Mouse (Mus musculus) erythroblast, embryonic 14.5 days (primary cell): ENCODE measurements around the gene Tssk4. TPM values are rescaled to one million over a fixed set of nuclear protein-coding genes. Genes with fewer than 3 reads are reported as not detected.

ENCODE experiments used
- H3K27me3 ChIP-seq: 2 replicates; pipeline ENCODE4 v1.6.1; 2012; ENCODE audit warnings: inconsistent platforms; ENCODE audit not compliant: control insufficient read depth
- H3K36me3 ChIP-seq: 2 replicates; pipeline ENCODE4 v1.6.1; 2012; ENCODE audit warnings: mild to moderate bottlenecking, inconsistent platforms; ENCODE audit not compliant: control insufficient read depth
- H3K4me1 ChIP-seq: 2 replicates; pipeline ENCODE4 v1.6.1; 2012; ENCODE audit warnings: inconsistent platforms; ENCODE audit not compliant: control insufficient read depth
- H3K4me3 ChIP-seq: replicated peaks from 2 replicates; pipeline ENCODE3; 2012; ENCODE audit warnings: moderate library complexity, mild to moderate bottlenecking, inconsistent platforms
- H3K9me3 ChIP-seq: 2 replicates; pipeline ENCODE4 v1.6.1; 2012; ENCODE audit warnings: low read length, inconsistent platforms, mixed read lengths; ENCODE audit not compliant: control insufficient read depth
- GATA1 ChIP-seq: IDR thresholded peaks from 2 replicates; pipeline ENCODE4 v1.6.1; 2012; ENCODE audit warnings: low read length, inconsistent platforms, mixed read lengths
- TAL1 ChIP-seq: IDR thresholded peaks from 3 replicates; pipeline ENCODE4 v1.6.1; 2012; ENCODE audit warnings: low read length, inconsistent platforms, mixed read lengths
- polyA plus RNA-seq: library from polyadenylated mRNA; stranded (reverse); fragments of >175 nt; gene quantifications from 2 replicates; pipeline ENCODE4 v1.2.3, GENCODE M21; 2012

Tssk4 gene
- 0.05 TPM in 1 of 2 replicates, not detected in the other for polyA plus RNA-seq

DNA sequence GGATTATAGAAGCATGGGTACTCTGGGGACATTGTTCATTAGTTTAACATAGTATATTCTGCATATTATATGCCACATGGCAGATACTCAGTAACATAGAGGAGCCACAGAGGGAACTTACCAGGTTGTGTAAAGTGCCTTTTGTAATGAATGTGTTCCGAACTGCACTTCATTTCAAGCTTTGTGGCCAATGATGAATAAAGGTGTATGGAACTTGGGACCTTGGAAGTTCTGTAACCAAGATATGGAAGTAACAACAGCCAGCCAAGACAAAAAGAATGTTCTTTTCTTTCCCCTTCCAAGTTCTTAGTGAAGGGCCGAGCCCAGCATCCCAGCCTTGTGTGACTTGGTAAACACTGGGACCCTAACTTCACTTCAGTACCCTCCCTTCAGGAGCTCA, at the start of gene Tssk4:
TSS of gene Tssk4 (plus strand) at position 301 of the 400 bp plus-strand sequence.
- Histone ChIP-seq H3K27me3 (peaks cover 3% of the 10 kb centered on the region; the same call in 1 of the 2 replicates), H3K4me3 (no peak within 1 kb of the TSS), H3K36me3 (peaks cover 21% of the 10 kb centered on the region), H3K4me1 (peaks cover 21% of the 10 kb centered on the region), H3K9me3 (no peaks in the 10 kb centered on the region)
- TF ChIP-seq TAL1 (no peak), GATA1 (no peak)

DNA sequence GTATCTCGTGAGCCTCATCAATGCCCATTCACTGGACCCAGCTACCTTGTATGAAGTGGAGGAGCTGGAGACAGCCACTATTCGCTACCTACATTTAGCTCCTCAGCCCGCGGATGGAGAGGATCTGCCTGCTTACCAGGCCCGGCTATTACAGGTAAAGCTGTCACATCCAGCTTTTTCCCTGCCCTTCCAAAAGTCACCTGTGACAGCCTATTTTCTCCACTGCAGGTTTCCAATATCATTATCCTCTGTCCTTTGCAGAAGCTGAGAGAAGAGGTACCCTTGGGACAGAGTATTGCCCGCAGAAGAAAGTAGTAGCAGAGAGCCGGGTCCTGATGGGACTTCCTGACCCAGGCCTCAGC, 46.7 kb upstream of the Tssk4 start, which contains the start of gene Irf9:
TSS of gene Irf9 (plus strand) at position 301 of the 362 bp plus-strand sequence.
- Histone ChIP-seq H3K9me3 (no peaks in the 10 kb centered on the region), H3K36me3 (peaks cover 92% of the 10 kb centered on the region), H3K27me3 (no peaks in the 10 kb centered on the region), H3K4me3 (peak within 1 kb of the TSS; percentile 73), H3K4me1 (peaks cover 55% of the 10 kb centered on the region)
- TF ChIP-seq TAL1 (no peak), GATA1 (no peak)

DNA sequence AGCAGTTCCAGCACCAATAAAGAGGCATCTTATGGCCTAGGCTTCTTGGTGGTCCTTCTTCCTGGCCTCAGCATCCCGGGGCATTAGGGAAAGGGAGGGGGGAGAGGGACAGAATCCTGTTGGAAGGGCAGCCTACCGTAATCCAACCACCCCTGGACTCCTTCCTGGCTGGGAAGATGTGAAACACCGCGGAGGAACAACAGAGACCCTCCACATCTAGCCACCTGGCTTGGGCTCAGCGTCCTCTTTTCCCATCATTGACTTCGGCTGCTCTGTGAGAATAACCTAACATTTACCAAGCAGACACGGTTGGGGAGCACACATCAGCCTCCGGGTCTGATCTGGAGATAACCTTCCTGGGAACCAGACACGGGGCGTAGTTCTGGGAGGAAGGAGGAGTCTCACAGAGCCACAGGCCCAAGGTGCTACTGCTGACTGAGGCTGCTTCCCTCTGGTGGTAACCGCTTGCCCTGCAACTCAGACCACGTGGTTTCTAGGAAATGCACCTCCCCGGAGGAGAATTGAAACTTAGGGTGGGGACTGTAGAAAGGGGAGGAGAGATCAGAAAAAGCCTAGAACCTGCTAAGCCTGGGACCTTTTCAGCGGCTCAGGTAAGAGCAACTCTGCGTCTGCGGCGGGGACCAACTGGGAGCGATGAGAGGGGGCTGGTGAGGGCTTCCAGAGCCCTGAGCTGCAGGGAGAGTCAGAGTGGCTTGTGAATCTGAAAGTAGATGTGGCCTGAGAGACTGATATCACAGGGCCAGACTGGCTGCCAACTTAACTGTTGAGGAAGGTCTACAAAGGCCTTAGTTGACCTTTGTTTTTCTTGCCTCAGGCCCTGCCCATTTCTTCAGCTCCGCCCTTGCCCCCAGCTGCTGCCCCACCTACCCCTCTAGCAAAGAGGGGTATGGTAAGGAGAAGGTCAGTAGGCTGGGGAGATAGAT, 46.1 kb upstream of the Tssk4 start:
- Histone ChIP-seq H3K4me1 (peaks cover 56% of the 10 kb centered on the region), H3K36me3 (peaks cover 92% of the 10 kb centered on the region)
- TF ChIP-seq GATA1 (peak; percentile 98), TAL1 (no peak)

DNA sequence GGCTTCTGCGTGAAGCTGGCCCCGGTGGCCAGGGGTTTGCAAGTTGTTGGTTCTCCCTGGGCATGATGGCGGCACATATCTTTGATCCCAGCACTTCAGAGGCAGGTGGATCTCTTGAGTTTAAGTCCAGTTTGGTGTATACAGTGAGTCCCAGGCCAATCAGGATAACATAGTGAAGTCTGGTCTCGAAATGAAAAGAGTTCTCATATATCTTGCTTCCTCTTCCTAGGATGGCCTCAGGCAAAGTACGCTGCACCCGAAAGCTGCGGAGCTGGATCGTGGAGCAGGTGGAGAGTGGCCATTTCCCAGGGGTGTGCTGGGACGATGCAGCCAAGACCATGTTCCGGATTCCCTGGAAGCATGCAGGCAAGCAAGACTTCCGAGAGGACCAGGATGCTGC, 45.2 kb upstream of the Tssk4 start:
- H3K27me3 ChIP-seq: no peaks in the 10 kb centered on the region
- H3K4me1 ChIP-seq: peaks cover 56% of the 10 kb centered on the region
- H3K4me3 ChIP-seq: peak overlapping the region; percentile 73
- no peaks in the 10 kb centered on the region for H3K9me3 ChIP-seq
- no peak for TF ChIP-seq TAL1
- no peak for TF ChIP-seq GATA1
- peaks cover 92% of the 10 kb centered on the region for H3K36me3 ChIP-seq

More for the DNA sequence above, 46.1 kb upstream of the Tssk4 start:
- Histone ChIP-seq H3K27me3 (no peaks in the 10 kb centered on the region), H3K4me3 (peak overlapping the region; percentile 73), H3K9me3 (no peaks in the 10 kb centered on the region)

DNA sequence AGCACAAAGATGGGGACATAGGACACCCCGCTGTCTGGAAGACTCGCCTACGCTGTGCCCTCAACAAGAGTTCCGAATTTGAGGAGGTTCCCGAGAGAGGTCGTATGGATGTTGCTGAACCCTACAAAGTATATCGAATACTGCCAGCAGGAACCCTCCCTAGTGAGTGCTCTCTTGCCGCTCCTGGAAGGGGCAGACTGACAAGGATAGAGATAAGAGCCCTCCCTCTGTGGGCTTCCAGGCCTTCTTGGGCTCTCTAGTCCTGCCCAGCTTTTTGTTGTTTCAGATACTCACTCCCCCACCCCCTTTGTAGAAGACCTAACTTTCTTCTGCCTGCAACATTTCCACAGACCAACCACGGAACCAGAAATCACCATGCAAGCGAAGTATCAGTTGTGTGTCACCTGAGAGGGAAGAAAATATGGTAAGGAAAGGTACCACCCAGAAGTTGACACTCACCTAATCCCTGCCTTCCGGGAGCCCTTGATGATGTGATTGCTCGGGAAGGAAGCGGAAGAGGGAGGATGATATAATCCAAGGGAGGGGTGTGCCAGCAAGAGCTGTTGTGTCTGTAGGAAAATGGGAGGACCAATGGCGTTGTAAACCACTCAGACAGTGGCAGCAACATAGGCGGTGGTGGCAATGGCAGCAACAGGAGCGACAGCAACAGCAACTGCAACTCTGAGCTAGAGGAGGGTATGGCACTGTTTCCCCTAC, 44.1 kb upstream of the Tssk4 start:
- Histone ChIP-seq H3K4me1 (peaks cover 57% of the 10 kb centered on the region), H3K4me3 (peak overlapping the region; percentile 25), H3K9me3 (no peaks in the 10 kb centered on the region), H3K36me3 (peaks cover 90% of the 10 kb centered on the region), H3K27me3 (no peaks in the 10 kb centered on the region)
- no peak for TF ChIP-seq GATA1
- no peak for TF ChIP-seq TAL1

DNA sequence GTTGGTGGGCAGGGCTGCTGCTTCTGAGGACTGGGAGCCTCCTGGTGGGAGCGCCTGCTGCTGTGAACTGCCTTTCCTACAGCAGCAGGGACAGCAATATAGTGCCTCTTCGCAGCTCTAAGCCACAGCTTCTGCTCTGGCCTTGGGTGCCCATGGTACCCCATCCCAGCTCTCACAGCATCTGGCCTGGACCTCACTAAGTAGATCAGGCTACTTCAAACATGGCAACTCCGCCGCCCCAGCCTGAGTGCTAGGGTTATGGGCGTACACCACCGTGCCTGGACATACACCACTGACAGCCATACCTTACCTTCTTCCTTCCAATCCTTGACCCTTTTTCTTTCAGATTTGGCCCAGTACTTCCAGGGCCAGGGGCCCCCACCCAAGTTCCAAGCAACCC, 41.6 kb upstream of the Tssk4 start:
- peaks cover 54% of the 10 kb centered on the region for H3K4me1 ChIP-seq
- TF ChIP-seq TAL1: no peak
- TF ChIP-seq GATA1: no peak
- no peaks in the 10 kb centered on the region for H3K27me3 ChIP-seq
- peaks cover 68% of the 10 kb centered on the region for H3K36me3 ChIP-seq
- H3K4me3 ChIP-seq: no peak overlapping the region
- no peaks in the 10 kb centered on the region for H3K9me3 ChIP-seq

DNA sequence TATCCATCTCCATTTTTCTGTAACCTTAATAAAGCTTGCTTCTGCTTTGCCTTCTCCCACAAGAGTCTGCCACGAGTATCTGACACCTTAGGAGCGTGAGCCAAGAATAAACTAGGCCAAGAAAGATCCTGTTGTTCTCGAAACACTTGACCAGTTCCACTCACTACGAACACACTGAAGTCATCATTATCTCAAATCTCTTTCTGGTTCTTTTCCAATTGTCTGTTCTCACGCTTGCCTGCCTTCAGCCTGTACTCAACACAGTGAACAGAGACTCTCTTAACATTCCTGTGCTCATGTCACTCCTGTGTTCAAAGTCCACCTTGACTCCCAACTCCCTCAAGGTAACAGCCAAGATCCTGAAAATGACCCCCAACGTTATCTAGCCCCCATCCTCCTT, 36.6 kb upstream of the Tssk4 start:
- Histone ChIP-seq H3K27me3 (no peaks in the 10 kb centered on the region), H3K4me1 (peaks cover 53% of the 10 kb centered on the region)
- TF ChIP-seq GATA1 (no peak), TAL1 (no peak)

DNA sequence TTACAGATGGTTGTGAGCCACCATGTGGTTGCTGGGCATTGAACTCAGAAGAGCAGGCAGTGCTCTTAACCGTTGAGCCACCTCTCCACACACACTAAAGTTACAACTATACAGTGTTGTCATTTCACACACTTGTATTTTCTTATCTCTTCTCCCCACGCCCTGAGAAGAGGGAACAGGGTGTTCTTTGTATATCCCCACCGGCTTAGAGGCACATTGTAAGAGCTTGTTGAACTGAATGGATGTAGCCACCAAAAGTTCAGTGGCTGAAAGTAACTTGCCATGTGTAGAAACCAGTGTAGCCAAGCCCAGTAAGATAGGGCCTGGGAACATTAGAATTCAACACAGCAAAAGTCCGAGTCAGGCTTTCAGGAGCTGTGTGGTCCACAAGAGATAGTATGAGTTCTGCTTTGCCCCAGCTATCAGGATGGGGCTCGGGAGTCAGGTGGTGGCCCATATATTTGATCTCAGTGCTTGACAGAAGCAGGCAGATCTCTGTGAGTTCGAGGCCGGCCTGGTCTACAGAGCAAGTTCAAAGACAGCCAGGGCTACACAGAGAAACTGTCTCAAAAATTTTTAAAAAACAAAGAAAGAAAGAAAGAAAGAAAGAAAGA, 35.3 kb upstream of the Tssk4 start:
- TF ChIP-seq TAL1: no peak
- 0 out of 2 replicates have a peak, but pooled peaks have one; percentile 31 for TF ChIP-seq GATA1
- Histone ChIP-seq H3K4me3 (no peak overlapping the region), H3K4me1 (peaks cover 65% of the 10 kb centered on the region), H3K9me3 (no peaks in the 10 kb centered on the region), H3K36me3 (peaks cover 13% of the 10 kb centered on the region), H3K27me3 (no peaks in the 10 kb centered on the region)

More for the DNA sequence above, 36.6 kb upstream of the Tssk4 start:
- Histone ChIP-seq H3K9me3 (no peaks in the 10 kb centered on the region), H3K4me3 (no peak overlapping the region), H3K36me3 (peaks cover 26% of the 10 kb centered on the region)
